Mouse (Mus musculus) cerebellum, postnatal 25 days (tissue): ENCODE measurements around the gene Abca7.
"Not testable (repeated sequence)": the region's sequence is repeated elsewhere in the genome, so short reads cannot be mapped to it uniquely, and the experiment has no call there.

Source experiments
- DNase-seq, 2 experiments: peaks; one replicate each; pipeline ENCODE4 v3.0.0; 2021; ENCODE audit warnings: mixed read lengths in 2 of 2

The Abca7 gene

DNA sequence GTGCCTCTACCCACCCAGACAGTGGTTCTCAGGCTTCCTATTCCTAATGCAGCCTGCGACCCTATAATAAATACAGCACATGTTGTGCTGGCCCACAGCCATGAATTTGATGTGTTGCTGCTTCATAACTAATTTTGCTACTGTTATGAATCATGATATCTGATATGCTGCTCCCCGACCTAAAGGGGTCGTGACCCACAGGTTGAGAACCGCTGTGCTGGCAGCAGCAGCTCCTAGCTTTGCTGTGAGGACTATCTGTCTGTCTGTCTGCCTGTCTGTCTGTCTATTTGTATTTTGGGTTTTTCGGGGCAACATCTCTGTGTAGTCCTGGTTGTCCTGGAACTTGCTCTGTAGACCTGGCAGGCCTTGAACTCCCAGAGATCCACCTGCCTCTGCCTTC, 27.5 kb downstream of the Abca7 start:
- DNase-seq = no peak

DNA sequence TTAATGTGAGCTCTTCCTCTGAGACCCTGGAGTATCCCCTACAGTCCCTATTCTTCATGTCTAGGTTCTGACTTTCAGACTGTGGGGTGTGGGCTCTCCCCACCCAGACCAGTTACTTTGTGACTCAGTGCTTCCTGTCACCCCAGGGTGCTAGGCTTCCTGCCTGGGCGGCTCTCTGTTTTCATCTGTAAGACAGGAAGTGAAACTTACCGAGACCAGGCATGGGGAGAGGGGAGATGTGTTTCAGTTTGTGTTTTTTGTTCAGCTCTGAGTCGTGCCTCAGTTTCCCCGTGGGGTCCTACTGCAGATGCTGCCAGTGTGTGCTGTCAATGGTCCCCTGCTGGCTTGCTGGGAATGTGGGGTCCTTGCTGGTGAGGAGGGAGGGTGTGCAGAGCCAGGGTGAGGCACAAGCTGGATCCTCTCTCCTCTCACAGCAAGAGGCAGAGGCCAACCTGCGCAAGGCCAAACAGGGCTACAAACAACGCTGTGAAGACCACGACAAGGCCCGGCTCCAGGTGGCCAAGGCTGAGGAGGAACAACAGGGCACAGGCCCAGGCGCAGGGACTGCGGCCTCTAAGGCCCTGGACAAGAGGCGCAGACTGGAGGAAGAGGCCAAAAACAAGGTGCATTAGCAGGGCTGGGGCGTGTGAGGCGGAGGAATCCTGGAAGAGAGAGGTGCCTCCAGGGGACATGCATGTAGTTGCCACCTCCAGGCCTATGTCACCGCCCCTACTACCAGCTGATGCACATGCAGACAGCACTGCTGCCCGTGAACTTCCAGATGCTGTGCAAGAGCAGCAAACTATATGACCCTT, 28.1 kb downstream of the Abca7 start:
- DNase-seq = no peak

DNA sequence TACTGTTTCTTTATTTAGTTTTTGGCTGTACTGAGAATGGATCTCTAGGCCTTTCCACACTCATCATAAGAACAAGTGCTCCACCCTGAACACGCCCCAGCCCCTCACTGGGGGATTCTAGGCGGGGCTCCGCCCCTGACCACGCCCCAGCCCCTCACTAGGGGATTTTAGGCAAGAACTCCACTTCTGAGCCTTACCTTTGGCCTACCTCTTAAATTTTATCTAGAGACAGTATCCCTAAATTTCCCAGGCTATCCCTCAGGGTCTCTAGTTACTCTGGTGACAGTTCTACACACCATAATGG, 28.7 kb downstream of the Abca7 start:
- no peak for DNase-seq

- no peak for DNase-seq
These were observed 29.2 kb downstream of the Abca7 start for GRCm38 (mm10) chr10:80025463-80025862.

DNA sequence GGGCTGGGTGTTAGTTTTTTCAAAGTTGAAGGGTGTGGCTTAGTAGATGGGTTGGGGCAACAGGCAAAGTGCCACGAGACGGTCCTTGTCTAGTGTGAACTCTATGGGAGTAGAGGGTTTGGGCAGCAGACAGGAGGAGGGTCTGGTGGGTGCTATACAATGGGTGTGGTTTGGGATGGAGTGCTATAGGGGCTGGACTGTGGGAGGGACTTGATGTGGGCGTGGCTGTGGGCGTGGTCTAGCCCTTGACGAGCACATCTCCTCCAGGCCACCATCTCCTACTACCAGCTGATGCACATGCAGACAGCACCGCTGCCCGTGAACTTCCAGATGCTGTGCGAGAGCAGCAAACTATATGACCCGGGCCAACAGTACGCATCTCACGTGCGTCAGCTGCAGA, 29.6 kb downstream of the Abca7 start:
- DNase-seq = no peak

- no peak for DNase-seq
These were observed 31.6 kb downstream of the Abca7 start for GRCm38 (mm10) chr10:80027681-80028520.

GRCm38 (mm10) chr10:80028521-80028846, 32.2 kb downstream of the Abca7 start:
- DNase-seq = no peak

DNA sequence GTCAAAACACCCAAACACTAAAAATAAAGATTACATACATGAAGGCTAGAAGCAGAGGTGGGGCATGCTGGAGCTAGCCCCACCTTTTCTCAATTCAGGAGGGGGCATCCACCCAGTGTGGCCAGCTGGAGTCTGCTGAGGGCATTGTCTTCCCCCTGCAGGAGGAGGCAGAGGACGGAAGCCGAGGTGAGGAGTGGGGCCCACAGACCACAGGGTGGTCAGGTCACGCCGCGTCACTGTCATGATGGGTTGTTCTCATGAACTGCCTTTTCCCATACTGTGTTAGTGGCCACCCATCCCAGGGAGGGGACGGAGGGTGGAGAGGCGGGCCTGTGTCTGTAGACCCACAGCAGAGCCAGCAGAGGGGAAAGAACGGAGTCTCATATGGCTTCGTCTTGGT, 33.9 kb downstream of the Abca7 start:
- no peak for DNase-seq

- DNase-seq = no peak
These were observed 34.4 kb downstream of the Abca7 start for GRCm38 (mm10) chr10:80030736-80031135.

DNA sequence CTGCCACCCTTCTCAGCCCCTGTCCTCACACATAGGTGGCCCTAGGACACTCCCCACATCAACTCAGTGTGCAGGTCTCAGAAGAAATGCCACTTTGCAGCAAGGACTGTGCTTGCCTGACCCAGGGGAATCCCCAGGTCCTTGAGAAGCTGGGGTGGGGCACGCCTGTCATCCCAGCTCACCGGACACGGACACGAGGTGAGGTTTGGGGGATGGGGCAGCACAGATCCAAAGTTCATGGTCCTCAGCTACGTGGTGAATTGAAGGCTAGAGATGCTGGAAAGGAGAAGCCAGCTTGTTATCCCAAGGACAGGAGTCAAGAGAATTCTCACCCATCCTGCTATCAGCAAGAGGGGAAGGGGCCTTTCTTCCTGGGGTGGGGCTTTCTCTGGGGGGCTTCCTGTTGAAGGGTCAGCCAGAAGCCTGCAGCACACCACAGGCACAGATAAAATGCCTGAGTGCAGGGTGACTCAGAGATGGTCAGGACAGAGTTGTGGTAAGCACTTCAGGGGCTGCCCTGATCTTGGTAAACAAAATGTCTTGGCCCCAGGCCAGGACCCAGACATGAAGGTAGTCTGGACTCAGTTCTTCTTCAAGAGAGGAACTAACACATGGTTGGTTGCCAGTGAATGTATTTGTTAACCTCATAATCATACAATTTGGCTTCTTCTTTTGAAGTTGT, 36.6 kb downstream of the Abca7 start:
- peak in 1 of 2 experiments; percentile 44 for DNase-seq

GRCm38 (mm10) chr10:80033511-80034391, 37.5 kb downstream of the Abca7 start:
- peak; percentile 62 to 69 for DNase-seq

GRCm38 (mm10) chr10:80035148-80035547, 38.9 kb downstream of the Abca7 start:
- DNase-seq = no peak

DNA sequence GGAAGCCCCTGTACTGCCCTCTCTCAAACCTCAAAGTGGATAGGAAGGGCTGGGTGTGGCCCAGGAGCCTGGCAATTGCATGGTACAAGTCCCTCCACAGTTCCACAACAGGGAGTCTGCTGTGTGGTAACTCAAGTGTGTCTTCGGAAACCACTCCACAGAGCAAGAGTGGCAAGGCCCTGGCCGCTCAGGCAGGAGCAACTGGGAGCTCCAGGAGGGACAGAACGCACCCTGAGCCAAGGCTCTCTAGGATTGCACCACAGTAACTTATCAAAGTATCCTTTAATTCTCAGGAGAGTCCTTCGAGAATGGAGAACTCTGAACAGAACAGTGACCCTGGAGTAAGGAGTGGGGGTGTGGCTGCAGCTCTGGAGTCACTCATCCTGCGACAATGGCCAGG, 39.4 kb downstream of the Abca7 start:
- DNase-seq = no peak

DNA sequence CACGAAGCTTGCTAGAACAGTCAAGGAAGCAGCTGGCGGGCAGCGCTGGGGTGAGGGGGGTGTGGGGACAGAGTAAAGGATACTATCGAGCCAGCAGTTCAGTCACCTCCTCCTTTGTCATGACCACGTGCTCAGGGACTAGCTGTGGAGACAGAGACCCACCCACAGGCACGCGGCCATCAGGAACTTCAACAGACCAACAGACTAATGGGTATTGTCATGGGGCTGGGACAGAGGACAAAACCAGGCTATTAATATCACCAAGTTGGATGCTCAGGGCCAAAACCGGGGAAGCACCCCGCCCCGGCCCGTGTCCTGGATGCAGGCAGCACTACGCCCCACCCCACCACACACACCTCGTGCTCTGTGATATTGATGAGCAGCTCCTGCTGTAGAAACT, 40.5 kb downstream of the Abca7 start:
- DNase-seq = no peak

- DNase-seq = peak; percentile 96 to 97
These were observed 43.3 kb downstream of the Abca7 start, which contains the start of gene Polr2e for GRCm38 (mm10) chr10:80039559-80039979. TSS of gene Polr2e (minus strand) at chr10:80039795.

GRCm38 (mm10) chr10:80041409-80042060, 45.2 kb downstream of the Abca7 start:
- DNase-seq = not testable (repeated sequence)

DNA sequence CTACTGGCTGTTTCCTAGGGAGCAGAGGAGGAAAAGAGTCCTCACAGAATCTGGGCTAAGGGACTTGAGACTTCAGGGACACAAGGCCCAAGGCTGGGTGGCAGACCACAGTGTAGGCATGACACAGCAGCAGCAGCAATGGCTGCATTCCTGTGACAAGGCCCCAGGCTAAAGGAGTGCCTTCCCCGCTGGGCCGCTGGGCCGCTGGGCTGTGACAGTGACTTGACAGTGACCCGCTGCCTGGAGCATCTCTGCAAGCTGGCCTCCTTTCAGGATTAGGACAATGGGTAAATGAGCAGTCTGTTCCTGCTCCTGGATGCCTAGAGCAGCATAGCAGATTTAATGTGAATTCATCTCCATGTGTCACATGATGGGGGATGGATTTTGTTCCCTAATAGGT, 47.8 kb downstream of the Abca7 start:
- peak in 1 of 2 experiments; percentile 14 for DNase-seq

DNA sequence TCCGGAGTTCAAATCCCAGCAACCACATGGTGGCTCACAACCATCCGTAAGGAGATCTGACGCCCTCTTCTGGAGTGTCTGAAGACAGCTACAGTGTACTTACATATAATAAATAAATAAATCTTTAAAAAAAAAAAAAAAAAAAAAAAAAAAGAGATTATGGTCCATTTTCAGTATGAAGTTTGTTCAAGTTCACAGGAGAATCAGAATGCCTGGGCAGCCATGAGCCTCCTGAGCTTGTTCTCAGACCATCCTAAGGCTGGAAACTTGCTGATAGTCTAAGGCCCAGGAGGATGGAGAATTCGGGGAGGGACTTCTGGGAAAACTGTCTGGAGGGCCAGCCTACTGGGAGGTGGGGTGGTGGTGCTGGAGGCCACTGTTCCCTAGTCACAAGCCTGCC, 49.1 kb downstream of the Abca7 start:
- DNase-seq = not testable (repeated sequence)

GRCm38 (mm10) chr10:80045766-80046165, 49.5 kb downstream of the Abca7 start:
- DNase-seq = no peak

DNA sequence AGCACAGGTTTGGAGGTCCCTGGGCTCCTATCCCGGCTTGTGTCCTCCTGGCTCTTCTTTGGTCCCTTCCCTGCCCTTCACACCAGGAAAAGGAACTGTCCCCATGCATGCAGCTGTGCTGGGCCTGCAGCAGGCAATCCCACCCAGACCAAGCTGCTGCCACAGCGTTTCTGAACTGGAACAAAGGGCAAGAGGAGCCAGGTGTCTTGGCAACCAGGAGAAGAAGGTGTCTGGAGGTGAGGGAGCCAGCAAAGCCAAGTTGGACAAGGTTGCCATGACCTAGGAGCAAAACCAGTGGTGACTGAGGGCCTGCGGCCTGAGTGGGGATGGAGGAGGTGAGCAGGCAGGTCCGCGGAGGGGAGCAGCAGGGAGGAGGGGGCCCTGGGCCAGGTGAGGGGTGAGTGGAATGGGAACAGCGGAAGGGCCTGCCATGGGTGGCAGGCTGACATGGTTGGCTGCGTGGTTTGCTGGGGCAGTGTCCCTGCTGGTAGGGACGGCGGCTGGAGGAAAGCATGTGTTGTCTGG, 50.8 kb downstream of the Abca7 start, which contains the start of gene Gpx4:
Gene Gpx4, plus strand, starts transcription at position 126 of the 525 bp plus-strand sequence.
- no peak for DNase-seq

- no peak for DNase-seq
These were observed 52.1 kb downstream of the Abca7 start for GRCm38 (mm10) chr10:80048396-80048795.

GRCm38 (mm10) chr10:80048834-80049233, 52.5 kb downstream of the Abca7 start:
- DNase-seq = no peak
